Mouse (Mus musculus) gastrocnemius, adult 18-20 months (tissue): ENCODE measurements around the gene Tpbgl. TPM values are rescaled to one million over a fixed set of nuclear protein-coding genes. Genes with fewer than 3 reads are reported as not detected.

ENCODE experiments used
- DNase-seq: peaks from one replicate; pipeline ENCODE4 v3.0.0; 2021; ENCODE audit warnings: low spot score
- long read RNA-seq, 2 experiments: library from polyadenylated mRNA; stranded (forward); transcript quantifications; one replicate each; pipeline ENCODE4 v2.0.0; 2021
- total RNA-seq, 2 experiments: library from RNA; stranded (reverse); gene quantifications; 2 replicates each; pipeline ENCODE4 v1.2.3; 2021

The Tpbgl gene
- total RNA-seq = 10 to 100 TPM; 42.6 to 56.8 TPM
- long read RNA-seq, experiment 1, transcript Tpbgl-201 (1 exons, 3,022 nt) = major isoform, 163 of 163 reads
- long read RNA-seq, experiment 1, partial matches to known transcripts = 0 of 163 reads
- long read RNA-seq, experiment 1, other reads (novel, unspliced or antisense) = 0 of 163 reads
- long read RNA-seq, experiment 2, transcript Tpbgl-201 (1 exons, 3,022 nt) = major isoform, 148 of 148 reads
- long read RNA-seq, experiment 2, partial matches to known transcripts = 0 of 148 reads
- long read RNA-seq, experiment 2, other reads (novel, unspliced or antisense) = 0 of 148 reads

DNA sequence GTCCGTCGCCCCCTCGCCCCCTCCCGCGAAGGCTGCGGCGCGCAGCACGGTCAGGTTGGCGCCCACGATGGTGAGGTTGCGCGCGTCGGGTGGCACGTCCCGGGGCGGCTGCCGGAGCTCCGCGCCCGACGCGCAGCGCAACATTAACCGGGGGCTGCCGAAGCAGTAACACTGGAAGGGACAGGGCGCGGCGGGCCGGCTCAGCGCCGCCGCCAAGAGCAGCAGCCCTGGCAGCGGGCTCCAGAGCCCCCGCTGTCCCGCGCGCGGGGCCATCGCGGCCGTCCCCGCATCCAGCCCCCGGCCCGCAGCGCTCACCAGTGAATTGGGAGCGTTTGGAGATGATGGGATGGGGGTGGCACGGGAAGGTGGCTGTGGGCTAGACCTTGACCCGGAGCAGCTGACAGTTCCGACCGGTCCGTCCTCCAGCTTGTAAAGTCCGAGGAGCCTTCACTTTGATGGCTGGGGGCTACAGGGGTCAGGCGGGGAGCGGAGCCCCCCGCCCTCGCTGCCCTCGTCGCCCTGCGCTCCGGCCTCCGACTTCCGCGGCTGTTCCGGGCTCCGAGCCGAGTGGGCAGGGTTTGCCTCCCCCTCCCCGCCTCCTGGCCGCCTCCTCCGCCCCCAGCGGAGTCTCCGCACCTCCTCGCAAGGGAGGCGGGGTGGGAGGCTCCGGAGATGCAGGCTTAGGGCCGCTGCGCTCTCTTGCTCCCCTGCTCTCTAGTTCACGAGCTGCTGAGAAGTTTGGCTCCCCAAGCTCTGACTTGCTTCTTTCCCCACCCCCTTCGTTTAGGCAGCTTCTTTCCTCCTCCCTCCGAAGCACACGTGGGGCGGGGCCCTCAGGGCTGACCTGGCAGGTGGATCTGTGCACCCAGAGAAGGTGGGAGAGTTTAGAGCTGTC, at the start of gene Tpbgl:
Gene Tpbgl (minus strand): TSS at position 728 of the 895 bp plus-strand sequence.
- peak; percentile 83 for DNase-seq

DNA sequence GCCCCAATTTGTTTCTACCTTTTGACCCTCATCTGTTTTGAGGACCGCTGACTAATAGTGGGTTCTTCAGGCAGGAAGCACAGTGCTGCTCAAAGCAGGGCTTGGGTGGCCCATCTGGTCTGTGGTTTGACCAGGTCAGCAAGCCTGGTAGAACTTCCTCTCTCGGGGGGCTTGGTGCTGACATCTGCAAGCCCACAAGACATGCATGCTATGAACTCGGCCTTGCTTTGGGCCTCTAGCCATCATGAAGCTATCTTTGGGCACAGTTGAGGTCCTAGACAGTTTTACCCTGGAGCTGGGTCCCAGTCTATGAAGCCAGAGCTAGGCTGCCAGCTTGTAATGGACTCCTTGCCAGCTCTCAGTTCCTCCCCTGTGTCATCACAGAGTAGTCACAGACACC, 48.0 kb upstream of the Tpbgl start:
- DNase-seq = no peak

DNA sequence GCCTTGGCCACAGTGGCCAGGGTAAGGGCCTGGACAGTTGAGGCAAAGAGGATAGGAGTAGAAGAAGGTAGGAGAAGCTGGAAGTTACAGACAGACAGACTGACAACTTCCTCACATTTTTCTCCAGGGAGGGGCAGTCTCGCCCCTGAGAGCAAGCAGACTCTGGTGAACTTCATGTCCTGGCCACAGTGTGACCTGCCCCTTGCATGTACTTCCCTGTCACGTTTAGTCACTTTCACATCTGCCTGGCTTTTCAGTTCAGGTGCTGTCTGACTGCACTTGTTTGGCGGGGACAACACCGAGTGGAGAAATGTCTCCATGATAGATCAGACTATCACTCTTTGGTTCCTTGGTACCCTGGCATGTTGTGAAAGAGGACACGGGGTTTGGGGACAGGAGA, 47.3 kb upstream of the Tpbgl start:
- DNase-seq = no peak

DNA sequence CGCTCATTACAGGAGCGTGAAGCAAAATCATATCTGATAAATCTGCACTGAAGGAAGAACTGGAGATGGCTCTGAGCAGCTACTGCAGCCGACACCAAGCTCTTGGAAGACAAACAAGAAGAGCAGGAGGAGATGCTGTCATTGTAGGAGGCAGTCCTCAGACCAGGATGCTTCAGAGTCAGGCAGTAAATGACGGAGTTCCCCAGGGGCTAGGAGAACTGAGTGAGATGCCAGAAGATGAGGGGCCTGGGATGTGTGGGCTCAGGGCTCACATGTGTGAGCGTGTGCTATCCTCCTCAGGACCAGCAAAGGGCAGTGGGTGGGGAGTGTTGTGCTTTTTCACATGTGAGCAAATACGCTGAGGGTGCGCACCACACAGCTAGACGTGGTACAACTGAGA, 46.3 kb upstream of the Tpbgl start:
- DNase-seq = no peak

DNA sequence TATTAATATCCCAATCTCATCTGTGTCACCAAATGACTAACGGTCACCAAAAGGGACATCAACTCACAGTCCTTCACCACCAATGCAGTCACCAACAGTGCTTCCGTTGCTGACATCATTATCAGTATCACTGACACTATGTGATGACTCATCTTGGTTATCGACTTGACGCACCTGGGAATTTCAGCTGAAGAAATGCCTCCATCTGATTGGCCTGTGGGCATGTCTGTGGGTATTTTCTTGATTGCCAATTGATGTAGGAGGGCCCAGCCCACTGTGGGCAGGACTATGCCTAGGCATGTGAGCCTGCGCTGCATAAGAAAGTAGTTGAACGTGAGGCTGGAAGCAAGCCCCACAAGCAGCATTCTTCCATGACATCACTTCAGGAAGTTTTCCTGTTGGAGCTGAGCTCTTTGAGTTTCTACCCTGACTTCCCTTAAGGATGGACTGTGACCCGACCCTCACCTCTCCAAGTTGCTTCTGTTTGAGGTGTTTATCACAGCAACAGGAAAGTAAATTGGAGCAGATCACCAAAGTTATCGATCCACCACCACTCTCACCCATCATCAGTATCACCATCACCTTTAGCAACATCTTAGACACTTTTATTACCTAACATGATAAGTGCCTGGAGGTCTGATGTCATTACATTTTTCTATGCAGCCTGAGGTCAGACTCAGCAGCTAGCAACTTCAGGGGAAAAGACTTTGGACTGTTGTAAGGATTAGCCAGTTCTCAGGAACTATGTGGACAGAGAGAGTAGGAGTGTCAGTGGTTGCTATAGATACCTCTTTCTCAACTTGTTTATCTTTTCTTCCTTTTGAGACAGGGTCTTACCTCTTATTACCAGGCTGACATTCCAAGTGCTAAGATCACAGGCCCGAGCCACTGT, 44.9 kb upstream of the Tpbgl start:
- DNase-seq = no peak

DNA sequence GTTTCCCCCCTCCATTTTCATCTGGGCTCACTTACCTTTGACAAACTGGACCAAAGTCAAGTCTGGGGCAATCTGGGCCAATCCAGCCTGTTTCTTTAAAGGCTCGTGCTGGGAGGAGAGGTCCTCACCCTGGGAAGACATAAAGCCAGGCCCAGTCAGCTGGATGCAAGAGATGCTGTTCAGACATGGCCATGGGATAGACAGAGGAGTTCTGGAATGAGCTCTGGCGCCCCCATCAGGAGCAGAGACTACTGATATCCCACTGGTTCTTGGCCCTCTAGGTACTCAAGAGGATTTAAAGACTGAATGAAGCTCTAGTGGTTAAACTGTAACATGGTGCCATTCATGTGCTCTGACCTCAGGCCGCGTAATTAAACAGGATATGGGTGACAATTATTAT, 44.0 kb upstream of the Tpbgl start:
- no peak for DNase-seq

DNA sequence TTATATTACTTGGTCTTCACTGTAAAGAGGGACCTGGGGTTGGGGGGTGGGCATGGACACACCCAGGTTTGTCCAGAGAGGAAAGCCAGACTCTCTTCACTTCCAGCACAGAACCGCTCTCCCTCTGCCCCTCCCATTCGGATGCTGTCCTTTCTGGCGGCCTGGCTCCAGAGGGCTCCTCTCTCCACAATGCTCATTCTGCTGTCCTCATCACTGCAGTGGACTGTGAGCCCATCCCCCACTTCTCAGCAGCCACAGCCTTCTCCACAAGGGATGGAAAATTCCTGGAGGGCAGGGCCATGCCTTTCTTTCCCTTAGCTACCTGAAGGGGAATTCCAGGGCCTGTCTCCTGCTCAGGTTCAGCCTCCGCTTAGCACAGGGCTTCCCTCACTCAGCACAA, 41.9 kb upstream of the Tpbgl start:
- DNase-seq = no peak

DNA sequence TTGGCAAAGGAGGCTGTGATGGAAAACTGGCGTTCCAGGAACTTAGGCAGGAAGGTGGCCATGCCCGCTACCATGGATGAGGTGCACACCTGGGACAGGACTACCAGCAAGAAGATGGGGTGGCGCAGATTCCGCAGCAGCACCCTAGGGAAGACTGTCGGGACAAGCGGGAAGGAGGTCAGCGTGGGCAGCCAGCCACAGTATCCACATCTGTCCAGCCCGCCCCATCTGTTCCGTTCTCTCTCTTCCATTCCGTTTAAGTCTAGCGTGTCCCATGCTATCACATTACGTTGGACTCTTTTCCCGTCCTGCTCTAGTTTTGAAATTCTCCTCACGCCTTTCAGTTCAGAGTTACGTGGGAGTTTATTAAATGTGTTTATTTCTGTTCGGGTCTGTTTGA, 40.2 kb upstream of the Tpbgl start:
- DNase-seq = peak; percentile 54

DNA sequence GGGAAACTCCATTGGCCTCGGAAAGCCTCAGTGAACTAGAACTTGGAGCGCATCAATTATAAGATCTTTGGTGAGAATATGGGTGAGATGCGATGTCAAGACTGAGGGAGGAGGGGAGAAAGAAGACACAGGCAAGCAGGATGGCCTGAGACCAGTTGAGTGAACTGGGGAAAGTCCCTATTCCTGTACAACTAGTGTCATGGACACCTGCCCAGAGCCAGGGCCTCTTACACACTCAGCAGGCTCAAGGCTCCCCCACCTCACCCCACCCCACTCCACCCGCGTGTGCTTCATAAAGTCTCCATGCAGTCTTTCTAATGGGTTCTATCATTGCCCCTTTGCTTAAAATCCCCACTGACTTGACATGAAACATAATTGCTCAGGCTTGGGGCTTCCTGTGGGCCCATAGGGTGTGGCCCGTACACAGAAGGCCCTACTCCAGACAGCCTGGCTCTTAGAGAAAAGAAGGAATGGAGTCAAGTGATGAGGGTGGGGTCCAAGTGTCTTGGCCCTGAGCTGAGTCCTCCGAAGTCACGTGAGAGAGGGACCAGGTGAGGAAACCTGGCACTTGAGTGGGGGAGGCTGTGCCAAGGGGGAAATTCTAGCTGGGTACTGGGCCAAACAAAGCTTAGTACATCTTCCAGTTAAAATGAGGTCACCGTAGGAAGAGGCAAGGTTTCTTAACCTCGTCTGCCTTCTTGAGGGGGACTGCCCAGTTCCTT, 39.0 kb upstream of the Tpbgl start:
- peak; percentile 75 for DNase-seq

DNA sequence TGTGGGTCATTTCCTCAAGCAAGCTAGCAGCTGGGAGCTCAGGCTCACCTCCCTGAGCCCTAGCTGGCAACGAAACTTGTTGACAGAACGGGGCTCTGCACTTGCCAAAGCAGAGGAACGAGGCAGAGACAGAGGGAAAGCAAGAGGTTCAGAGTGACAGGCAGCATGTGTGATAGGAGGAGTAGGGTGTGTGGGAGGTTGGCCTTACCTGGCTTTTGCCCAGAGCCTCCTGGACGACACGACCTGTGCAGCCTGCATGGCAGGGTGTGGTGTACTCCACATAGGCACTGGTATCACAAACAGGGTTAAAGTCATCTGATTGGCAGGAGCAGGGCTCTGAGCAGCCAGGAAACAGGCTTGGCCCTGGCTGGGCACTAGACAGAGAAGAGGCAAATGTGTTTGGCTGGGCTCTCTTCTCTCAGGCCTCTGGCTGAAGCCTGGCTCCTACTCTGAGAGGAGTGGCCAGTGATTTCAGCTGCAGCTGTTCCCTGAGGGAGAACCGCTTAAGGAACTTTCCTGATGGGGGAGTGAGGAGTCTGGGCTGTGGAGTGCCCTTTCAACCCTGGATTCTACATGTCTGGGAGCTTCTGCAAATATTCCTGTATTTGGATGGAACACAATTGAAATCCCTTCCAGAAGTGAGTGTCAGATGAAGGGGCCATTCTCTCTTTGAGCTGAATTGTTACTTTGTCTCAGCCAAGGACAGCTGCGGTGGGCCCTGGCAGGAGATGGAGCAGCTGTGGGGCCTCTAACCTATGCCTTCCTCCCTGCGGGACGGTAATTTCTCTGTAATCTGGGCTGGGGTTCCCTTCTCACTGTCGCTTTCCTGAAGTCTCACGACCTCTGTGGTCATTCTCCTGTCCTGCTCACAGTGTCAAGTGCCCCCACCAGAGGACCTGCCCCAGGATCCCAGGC, 37.9 kb upstream of the Tpbgl start:
- DNase-seq = peak; percentile 92

DNA sequence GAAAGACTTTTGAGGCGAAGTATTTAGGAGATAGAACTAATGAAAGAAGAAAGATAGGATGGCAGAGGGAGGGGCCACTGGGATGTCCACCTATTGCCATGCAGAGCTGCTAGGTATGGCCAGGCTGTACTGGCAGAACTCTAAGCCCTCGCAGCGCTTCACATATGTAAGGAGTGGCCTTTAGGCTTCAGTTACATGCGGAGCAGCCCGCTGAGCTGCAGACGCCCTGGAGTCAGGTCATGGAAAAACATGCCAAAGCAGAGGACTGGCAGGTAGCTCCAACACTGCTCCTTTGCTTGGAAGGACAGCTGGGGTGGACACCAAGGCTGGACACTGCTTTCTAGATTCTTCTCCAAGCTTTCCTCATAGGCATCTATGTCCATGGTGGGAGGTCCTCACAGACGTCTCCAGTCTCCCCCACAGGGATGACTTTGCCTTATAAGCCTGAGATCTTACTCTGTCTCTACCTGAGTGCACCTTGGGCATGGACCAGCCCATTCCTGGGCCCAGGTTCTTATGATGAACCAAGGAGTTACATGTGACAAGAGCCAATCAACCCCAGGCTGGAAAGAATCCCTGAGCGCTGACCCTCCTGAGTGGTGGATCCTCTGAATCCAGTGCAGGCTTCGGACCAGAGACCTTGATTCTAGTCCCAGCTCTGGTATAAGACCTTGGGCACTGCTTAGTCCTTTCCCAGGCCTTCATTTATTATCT, 36.8 kb upstream of the Tpbgl start:
- no peak for DNase-seq

DNA sequence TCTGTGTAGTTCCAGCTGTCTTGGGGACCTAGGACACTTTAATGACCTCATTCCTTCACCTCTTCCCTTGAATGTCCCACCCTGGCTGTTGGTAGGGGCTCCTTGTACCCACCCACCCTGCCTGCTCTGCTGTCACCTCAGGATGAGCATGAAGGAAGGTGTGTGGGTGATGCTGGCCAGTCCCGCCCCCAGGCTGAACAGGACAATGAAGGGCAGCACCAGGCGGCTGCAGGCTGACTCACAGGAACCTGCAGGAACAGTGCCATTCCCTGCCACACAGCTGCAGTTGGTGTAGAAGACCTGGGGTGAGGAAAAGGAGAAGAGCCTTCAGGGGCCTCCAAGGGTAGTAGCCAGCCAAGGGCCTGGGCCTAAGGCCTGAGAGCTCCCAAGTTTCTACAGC, 35.4 kb upstream of the Tpbgl start:
- no peak for DNase-seq

DNA sequence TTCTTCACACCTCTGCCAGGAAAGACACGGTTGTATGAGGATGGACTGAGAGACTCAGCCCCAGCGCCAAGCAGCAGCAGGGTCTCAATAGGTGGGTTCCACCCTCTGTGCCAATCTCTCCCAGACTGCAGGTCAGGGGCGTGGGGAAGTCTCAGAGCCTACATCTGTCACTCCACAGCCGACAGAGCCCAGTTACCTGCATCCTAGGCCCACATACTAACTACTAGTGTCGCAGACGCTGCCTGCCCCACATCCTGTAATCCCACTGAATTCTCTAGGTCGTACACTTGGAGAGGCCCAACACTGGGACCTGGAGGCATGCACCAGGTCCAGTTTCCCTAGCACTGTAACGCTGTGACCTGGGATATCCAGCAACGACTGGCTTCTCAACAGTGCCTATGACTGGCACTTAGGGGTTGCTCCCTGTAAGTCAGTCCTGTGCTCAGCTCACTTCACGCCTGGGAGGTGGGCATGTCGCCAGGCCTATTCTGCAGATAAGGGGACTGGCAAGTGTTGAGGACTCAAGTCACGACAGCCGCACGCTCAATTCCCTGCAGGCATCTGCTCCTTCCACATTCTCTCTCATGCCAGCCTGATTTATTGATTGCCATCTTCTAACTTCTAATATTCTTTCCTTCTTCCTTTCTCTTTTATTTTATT, 34.8 kb upstream of the Tpbgl start:
- DNase-seq = no peak

DNA sequence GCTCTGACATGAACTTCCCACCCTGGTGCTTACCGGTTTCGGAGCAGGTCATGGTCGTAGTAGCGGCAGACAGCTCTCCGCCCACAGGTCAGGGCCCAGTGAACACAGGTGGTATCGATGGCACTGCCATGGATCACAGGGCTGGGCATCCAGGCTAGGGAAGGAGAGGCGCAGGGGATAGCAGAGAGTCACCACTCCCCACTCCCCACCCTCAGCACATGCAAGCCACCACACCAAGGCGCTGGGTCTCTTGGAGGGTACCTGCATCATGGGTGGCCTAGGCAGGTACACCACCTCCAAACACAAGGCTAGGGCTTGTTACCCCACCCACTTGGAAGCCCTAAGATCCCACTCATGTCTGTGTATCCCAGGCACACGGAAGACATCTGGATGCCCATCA, 34.2 kb upstream of the Tpbgl start:
- DNase-seq = no peak

DNA sequence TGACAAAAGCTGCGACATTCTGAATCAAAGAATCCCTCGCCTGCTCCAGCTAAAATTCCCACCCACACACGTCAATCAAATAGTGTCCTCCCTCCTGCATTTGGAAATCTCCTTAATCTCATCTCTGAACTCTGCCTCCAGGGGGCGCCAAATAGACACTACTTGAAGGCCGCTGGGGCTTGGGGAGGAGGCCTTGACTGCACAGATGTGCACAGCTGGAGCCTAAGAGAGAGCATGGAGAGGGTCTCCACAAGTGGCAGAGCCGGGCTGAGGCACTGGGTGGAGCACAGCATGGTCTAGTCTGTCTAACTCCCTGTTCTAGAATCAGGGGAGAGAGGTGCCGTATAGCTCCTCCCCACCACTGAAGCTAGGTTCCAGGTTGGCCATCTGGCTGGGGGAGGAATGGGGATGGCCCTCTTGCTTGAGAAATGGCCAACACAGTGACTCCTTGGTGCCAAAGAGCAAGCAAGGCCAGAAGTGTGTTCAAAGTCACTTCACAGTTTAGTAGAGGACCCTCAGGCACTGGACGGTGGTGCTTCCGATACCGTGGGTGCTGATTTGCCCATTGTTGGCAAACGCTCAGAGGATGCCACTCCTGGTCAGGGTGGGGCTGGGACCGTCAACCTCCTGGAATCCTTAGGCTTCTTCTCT, 32.6 kb upstream of the Tpbgl start:
- DNase-seq = peak; percentile 88

DNA sequence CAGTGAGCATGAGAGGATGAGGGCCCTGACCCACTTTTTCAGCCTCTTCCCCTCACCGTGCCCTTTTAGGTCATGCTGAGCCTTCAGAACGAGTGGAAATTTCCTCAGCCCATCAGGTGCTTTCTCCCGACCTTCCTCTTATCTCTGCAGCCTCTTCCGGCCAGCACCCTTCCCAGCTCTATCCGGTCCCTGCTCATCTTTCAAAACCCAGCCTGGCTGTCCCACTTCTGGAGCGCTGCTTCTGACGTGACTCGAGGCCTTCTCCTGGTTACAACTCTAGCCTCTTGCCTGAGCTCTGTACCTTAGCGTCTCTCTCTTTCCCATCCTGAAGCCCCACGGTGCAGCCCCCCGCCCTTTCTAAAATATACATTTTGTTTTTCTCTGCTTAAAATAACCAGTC, 27.3 kb upstream of the Tpbgl start:
- no peak for DNase-seq

DNA sequence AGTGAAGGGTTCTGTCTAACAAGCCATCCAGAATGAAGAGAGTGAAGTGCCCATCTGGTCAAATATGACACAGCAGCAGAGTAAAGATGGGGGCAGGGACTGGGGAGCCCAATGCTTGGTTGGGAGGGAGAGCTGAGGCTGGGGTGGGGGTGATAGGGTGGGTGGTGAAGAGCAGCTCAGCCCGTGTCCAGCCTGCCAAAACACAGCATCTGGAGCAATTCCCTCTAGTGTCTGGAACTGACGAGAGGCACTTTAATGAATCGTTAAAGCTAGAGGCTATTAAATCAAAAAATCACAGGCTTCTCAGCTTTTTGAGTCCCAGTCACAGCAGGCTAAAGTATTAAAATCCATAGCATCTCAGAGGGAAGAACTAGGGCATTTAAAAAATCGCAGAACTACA, 22.7 kb upstream of the Tpbgl start:
- DNase-seq = no peak

DNA sequence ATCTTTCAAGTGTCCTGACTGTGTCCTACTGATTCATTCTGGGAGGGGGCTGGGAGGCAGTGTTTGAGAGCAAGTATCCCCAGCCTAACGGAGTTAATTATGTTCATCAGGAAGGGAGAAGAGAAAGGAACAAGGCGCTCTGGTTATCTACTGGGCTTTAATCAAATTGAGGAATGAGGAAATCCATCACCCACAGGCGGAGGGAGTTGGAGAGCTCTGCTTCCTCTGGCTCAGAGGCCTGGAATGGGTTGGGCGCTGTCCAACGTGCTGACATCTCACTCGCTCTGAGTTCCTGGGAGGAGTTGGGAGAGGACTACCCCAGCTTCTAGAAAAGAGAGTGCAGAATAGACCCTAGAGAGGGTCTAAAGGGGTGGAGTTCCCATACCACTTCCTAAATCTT, 21.7 kb upstream of the Tpbgl start:
- DNase-seq = peak; percentile 70
